Mouse (Mus musculus) C2C12 (cell line): ENCODE results near the gene Des. TPM values are rescaled to one million over a fixed set of nuclear protein-coding genes. Genes with fewer than 3 reads are reported as not detected.

Source experiments
- H3K27me3 ChIP-seq: one replicate; pipeline ENCODE4 v1.6.1; 2011; ENCODE audit not compliant: control insufficient read depth, insufficient read depth, insufficient read length
- H3K36me3 ChIP-seq: one replicate; pipeline ENCODE4 v1.6.1; 2011; ENCODE audit not compliant: control insufficient read depth, insufficient read depth
- H3K4me3 ChIP-seq: one replicate; pipeline ENCODE4 v1.5.1; 2011; ENCODE audit warnings: mild to moderate bottlenecking, control low read depth; ENCODE audit not compliant: poor library complexity, insufficient read depth, severe bottlenecking
- H3K79me2 ChIP-seq: one replicate; pipeline ENCODE4 v1.6.1; 2011; ENCODE audit not compliant: control insufficient read depth, insufficient read depth
- H3K79me3 ChIP-seq: one replicate; pipeline ENCODE4 v1.6.1; 2011; ENCODE audit warnings: low read depth, control low read depth
- H3ac ChIP-seq: one replicate; pipeline ENCODE3; 2011; ENCODE audit warnings: low read depth; ENCODE audit not compliant: control insufficient read depth, insufficient read length
- CEBPB ChIP-seq: IDR thresholded peaks from one replicate; pipeline ENCODE4 v1.6.1; 2011; ENCODE audit warnings: low read depth, mild to moderate bottlenecking, control low read depth, moderate library complexity
- CTCF ChIP-seq: IDR thresholded peaks from one replicate; pipeline ENCODE4 v1.5.1; 2011; ENCODE audit not compliant: control insufficient read depth, insufficient read depth, insufficient read length
- FOSL1 ChIP-seq: IDR thresholded peaks from one replicate; pipeline ENCODE4 v1.8.0; 2011; ENCODE audit warnings: mild to moderate bottlenecking, low read length; ENCODE audit not compliant: poor library complexity, insufficient read depth, severe bottlenecking
- MAX ChIP-seq: IDR thresholded peaks from one replicate; pipeline ENCODE4 v1.6.1; 2011; ENCODE audit warnings: mild to moderate bottlenecking, control low read depth
- MYOD1 ChIP-seq: IDR thresholded peaks from one replicate; pipeline ENCODE4 v1.6.1; 2011; ENCODE audit warnings: low read depth; ENCODE audit not compliant: control insufficient read depth, insufficient read length
- MYOG ChIP-seq: IDR thresholded peaks from one replicate; pipeline ENCODE4 v1.6.1; 2011; ENCODE audit not compliant: control insufficient read depth, insufficient read length; ENCODE audit errors: extremely low read depth
- USF1 ChIP-seq: IDR thresholded peaks from one replicate; pipeline ENCODE4 v1.6.1; 2011; ENCODE audit warnings: low read depth, mild to moderate bottlenecking, control low read depth, moderate library complexity
- polyA plus RNA-seq: library from polyadenylated mRNA; unstranded; fragments of >200 nt; fragmentation: generic; extraction: Trizol; gene quantifications from one replicate; pipeline ENCODE4 v1.2.1, GENCODE M21; 2012; ENCODE audit warnings: missing spikeins

Gene Des
- polyA plus RNA-seq, 1 experiment = 657 TPM

DNA sequence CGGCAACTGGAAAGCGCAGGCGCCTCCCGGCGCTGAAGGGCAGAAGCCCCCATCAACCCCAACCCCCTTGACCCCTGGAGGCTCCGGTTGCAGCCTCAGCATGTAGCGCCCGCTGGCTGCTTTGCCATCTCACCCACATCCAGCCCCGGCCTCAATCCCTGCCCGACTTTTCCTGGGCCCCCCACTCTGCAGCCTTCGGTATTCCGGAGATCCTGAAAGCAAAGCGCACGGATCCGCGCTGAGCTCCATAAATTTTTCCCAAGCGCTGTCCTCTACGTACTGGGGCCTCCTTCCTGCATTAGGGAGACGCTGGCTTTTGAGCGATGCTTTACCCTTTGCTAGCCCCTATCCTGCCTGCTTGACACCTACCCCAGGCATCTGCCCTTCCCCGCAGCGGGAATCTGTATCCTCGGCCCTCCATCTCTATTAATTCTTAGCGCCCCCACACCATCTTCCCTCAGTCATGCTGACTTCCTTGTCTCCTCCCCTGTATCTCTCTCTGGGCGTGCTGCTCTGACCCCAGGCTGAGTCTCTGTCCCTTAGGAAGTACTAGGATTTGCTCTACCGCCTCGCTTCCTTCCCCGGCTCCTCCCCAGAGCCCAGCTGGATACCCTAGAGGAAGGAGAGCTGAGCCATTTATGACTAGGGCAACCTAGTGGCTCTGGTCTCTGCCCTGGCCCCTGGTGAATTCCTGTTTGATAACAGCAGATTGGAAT, 22.4 kb downstream of the Des start:
- Histone ChIP-seq H3K79me3 (peaks cover 3% of the 10 kb centered on the region), H3K36me3 (peaks cover 14% of the 10 kb centered on the region), H3K4me3 (peak overlapping the region; percentile 50), H3ac (peak overlapping the region; percentile 79), H3K79me2 (peaks cover 10% of the 10 kb centered on the region), H3K27me3 (no peaks in the 10 kb centered on the region)
- TF ChIP-seq MYOD1 (no peak), FOSL1 (no peak), MYOG (no peak), USF1 (no peak)

DNA sequence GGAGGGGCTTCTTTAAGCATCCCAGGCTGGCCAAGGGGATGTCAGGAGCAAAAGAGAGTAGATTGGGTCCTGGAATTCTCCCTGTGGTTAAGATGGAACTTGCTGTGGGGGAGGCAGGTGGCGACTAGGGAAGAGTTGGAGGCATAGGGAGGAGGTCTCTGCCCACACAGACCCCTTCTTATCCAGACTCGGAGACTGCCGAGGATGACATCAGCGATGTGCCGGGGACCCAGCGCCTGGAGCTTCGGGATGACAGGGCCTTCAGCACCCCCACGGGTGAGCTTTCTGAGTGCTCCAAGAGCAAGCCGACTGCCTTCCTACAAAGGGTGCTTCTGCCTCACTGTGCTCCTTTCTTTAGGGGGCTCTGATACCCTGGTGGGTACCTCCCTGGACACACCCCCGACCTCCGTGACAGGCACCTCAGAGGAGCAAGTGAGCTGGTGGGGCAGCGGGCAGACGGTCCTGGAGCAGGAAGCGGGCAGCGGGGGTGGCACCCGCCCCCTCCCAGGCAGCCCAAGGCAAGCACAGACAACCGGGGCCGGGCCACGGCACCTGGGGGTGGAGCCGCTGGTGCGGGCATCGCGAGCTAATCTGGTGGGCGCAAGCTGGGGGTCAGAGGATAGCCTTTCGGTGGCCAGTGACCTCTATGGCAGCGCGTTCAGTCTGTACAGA, 24.5 kb downstream of the Des start:
- no peaks in the 10 kb centered on the region for H3K27me3 ChIP-seq

DNA sequence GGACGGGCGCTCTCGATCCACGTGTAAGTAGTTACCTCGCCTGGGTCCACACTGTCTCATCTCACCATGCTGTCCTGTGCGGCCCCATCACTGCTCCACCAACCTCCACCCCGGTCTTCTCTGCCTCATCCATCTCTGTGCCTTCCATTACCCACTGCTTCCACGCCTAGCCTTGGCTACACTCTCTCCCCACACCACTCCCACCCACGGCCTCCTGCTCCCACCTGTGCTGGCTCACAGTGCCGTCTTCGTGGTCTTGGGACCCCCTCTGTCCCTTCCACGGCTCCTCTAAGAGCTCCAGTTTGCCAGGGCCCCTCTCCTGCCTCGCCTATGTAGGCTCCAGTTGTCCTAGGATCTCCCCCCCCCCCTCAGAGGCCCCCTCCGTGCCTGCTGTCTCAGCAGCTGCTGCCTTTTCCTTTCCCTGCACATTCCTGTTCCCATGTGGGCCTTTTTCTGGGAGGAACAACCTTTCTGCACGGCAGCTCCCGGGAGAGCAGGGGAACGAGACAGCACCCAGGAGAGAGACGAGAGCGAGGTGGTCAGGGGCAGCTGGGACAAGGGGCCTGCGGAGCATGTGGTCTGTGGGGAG, 25.1 kb downstream of the Des start:
- Histone ChIP-seq H3K79me2 (peaks cover 10% of the 10 kb centered on the region), H3K27me3 (no peaks in the 10 kb centered on the region), H3K4me3 (no peak overlapping the region), H3K36me3 (peaks cover 38% of the 10 kb centered on the region), H3K79me3 (peaks cover 3% of the 10 kb centered on the region), H3ac (no peak overlapping the region)
- TF ChIP-seq MAX (no peak), MYOD1 (no peak), USF1 (no peak), MYOG (no peak), CTCF (no peak), CEBPB (no peak), FOSL1 (no peak)

More for the DNA sequence above, 24.5 kb downstream of the Des start:
- TF ChIP-seq FOSL1 = no peak
- no peak for TF ChIP-seq USF1
- TF ChIP-seq MYOD1 = no peak
- Histone ChIP-seq H3K79me2 (peaks cover 10% of the 10 kb centered on the region), H3ac (no peak overlapping the region), H3K36me3 (peaks cover 32% of the 10 kb centered on the region), H3K4me3 (no peak overlapping the region), H3K79me3 (peaks cover 3% of the 10 kb centered on the region)

- Histone ChIP-seq H3ac (no peak overlapping the region), H3K79me3 (peaks cover 3% of the 10 kb centered on the region), H3K79me2 (peaks cover 10% of the 10 kb centered on the region), H3K4me3 (no peak overlapping the region), H3K36me3 (peaks cover 39% of the 10 kb centered on the region), H3K27me3 (no peaks in the 10 kb centered on the region)
- TF ChIP-seq FOSL1 (no peak), MYOG (no peak), CEBPB (no peak), MYOD1 (no peak), CTCF (no peak), USF1 (no peak), MAX (no peak)
Observed at GRCm38 (mm10) chr1:75386149-75386548, 26.0 kb downstream of the Des start.

DNA sequence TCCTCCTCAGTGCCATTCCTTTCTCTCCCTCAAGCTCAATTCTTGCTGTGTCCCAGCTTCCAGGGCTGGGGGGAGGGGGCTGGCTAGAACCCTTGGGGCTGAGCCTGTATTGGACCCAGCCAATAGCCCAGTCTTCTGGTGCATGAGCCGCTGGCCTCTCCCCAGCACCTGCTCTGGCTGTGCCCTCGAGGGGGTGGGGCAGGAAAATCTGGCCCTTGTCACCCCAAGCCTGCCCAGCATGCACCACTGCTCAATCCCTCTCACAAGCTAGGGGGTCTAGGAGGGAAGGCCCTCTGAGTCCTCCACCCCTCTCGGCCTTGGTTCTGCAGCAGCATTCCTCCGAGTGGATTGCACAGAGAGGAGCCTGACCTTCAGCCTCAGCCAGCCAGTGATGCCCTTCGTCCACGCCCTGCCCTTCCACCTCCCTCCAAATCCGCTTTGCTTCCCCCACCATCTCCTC, 27.4 kb downstream of the Des start:
- TF ChIP-seq MAX (no peak), USF1 (no peak), CTCF (no peak), FOSL1 (no peak), CEBPB (no peak), MYOG (no peak), MYOD1 (no peak)
- no peaks in the 10 kb centered on the region for H3K27me3 ChIP-seq
- H3K79me3 ChIP-seq = peaks cover 3% of the 10 kb centered on the region
- peaks cover 10% of the 10 kb centered on the region for H3K79me2 ChIP-seq
- no peak overlapping the region for H3K4me3 ChIP-seq
- no peak overlapping the region for H3ac ChIP-seq
- peaks cover 42% of the 10 kb centered on the region for H3K36me3 ChIP-seq
